Mouse (Mus musculus): ENCODE data around the gene Ggcx.

Ggcx gene

GRCm38 (mm10) chr6:72432153-72432552 is 18.0 kb downstream of the Ggcx start:
- no peak for TF ChIP-seq GATA4 (IDR thresholded peaks at IDR 0.05; ENCODE audit: insufficient replicate concordance, low read length)

DNA sequence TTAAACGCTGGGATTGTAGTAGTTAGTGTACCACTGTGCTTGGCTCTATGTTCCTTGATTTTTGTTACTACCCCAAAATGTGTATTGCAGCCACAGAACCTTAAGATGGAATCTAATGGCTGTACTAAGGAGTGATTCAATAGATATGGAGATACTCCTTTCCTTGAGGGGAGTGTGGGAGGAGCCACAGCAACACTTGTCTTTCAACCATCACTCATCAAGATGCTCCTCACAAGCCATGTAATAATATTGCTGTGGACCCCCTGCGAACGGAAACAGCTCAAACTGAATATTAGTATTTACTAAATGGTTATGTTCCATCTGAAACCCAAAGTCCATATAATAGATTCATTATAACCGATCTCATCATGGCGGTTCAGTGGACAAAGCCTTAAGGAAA is 24.1 kb downstream of the Ggcx start:
- no peak for TF ChIP-seq GATA4 (IDR thresholded peaks at IDR 0.05; ENCODE audit: insufficient replicate concordance, low read length)

GRCm38 (mm10) chr6:72438862-72439354 is 24.8 kb downstream of the Ggcx start:
- TF ChIP-seq GATA4 (IDR thresholded peaks at IDR 0.05; ENCODE audit: insufficient replicate concordance, low read length), result peak; percentile 28; the same call in 1 of the 2 replicates

GRCm38 (mm10) chr6:72439355-72440185 is 25.5 kb downstream of the Ggcx start, which contains the start of gene Mat2a:
TSS of gene Mat2a (minus strand) at chr6:72439558.
- TF ChIP-seq GATA4 (IDR thresholded peaks at IDR 0.05; ENCODE audit: insufficient replicate concordance, low read length), result no peak

DNA sequence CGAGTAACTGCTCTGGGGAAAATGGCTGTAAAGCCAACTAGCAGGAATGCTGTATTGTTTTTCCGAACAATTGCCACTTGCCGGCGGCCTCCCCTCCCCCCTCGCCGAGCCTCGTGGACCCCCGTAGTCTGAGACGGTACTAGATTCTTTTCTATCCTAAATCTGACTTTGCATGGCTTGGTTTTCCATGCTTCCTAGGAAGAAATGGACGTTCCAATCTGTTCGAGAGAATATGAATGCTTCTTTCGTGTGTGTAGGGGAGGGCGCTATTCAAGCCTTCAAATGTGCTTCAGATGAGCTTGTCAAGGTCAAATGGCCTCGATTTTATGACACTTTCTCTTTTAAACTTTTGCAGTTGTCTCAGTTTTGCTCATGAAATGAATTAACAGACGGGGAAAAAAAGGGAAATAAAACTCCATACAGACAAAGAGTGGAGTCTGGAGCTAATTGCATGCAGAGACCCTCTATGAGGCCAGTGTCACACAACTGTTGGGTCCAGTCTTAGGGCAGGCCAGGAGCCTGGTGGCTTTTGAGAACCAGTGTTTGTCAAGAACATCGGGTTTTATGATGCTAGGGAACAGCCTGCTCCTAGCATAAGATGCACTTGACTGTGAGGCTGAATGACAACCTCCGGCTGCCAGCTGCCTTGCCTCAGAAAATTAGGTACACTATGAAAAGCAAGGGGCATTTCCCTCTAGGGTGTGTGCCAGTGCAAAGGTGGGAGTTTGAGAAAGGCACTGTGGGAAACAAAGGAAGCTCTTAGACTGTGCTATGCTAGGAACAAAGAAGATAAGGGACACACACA is 26.3 kb downstream of the Ggcx start:
- no peak for TF ChIP-seq GATA4 (IDR thresholded peaks at IDR 0.05; ENCODE audit: insufficient replicate concordance, low read length)

DNA sequence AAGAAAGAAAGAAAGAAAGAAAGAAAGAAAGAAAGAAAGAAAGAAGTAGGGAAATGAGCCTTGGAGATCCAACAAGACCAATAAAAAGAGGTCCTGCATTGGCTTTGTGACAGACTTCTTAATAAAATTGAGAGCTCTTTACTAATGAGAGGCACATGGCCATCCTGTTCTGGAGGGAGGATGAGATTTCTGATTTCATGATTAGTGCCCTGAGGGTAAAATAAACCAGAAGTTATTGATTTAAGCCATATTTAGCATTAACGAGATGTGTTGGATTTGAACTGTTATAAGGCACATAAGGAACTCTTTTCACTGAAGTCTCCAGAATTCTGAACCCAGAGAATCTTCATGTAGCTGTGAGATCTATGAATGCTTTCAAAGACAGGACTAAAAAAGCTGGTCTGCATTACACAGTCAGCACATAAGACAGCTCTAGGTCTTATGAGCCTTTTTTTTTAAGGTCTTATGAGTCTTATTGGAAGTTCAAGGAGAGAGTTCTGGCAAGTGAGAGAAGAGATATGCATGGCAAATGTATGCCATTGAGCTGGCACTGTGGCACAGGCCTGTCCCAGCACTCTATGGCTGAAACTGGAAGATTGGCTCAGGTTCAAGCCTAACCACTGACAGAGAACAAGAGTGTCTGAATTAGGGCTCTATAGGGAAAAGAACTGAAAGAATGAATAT is 29.0 kb downstream of the Ggcx start:
- TF ChIP-seq GATA4 (IDR thresholded peaks at IDR 0.05; ENCODE audit: insufficient replicate concordance, low read length), result no peak

- TF ChIP-seq GATA4 (IDR thresholded peaks at IDR 0.05; ENCODE audit: insufficient replicate concordance, low read length), result peak; percentile 47; the same call in 1 of the 2 replicates
Measured at GRCm38 (mm10) chr6:72445011-72445410, 30.9 kb downstream of the Ggcx start.

- TF ChIP-seq GATA4 (IDR thresholded peaks at IDR 0.05; ENCODE audit: insufficient replicate concordance, low read length), result no peak
Measured at GRCm38 (mm10) chr6:72447487-72447886, 33.4 kb downstream of the Ggcx start.

DNA sequence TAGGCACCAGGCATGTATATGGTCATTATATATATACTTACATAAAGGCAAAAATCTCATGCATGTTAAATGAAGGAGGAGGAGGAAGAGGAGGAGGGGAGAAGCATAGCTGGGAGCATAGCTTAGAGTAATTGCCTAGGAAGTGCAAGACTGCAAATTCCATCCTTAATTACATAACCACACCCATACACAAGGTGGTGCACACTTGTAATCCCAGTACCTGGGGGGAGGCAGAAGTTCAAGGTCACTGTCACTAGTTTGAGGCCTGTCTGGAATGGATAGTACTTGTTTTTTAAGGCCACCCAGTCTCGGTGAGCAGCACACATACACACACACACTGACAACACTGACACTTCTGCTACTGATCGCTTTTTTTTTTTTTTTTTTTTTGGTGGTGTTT is 38.2 kb downstream of the Ggcx start:
- TF ChIP-seq GATA4 (IDR thresholded peaks at IDR 0.05; ENCODE audit: insufficient replicate concordance, low read length), result no peak

DNA sequence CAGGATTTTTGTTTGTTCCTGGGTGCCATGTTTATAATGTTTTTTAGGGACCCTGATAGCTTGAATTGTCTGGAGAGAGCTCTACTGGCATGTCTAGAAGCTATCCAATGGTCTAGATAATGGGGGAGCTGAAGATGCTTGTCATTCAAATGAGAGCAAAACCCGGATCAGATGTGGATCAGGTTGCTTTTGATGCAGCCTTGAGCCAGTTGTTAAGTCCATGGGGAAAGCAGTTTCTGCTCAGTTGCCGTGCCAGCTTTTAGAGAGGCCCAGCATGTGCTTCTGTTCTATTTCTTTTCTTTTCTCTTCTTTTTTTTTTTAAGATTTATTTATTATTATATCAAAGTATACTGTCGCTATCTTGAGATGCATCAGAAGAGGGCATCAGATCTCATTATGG is 39.5 kb downstream of the Ggcx start:
- no peak for TF ChIP-seq GATA4 (IDR thresholded peaks at IDR 0.05; ENCODE audit: insufficient replicate concordance, low read length)

DNA sequence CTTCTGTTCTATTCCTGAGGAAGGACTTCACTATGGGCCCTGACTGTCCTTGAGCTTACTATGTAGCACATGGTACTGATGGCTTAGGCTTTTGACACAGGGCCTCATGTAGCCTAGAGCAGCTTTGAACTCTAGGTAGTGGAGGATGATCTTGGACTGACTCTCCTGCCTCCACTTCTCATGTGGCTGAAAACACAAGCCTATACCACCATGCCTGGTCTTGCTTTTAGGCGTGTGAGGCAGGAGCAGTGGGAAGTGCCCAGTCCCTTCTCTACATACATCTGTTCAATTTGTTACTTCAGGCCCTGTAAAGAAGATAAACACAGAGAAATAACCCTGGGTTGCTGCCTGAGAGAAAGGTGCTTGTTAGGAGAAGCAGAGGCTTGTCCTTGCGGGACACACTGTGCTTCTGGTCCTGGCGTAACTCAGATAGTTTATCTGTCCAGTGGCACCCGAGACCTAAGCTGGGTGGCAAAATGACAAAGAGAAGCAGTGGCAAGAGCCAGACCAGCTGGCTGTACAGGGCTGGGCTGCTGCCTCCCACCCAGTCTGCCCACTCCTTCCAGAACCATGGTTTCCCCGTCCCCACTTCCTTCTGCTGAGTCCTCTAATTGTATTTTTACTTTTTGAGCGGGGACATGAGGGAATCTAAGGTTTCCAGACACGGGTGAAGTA is 40.1 kb downstream of the Ggcx start:
- TF ChIP-seq GATA4 (IDR thresholded peaks at IDR 0.05; ENCODE audit: insufficient replicate concordance, low read length), result no peak

DNA sequence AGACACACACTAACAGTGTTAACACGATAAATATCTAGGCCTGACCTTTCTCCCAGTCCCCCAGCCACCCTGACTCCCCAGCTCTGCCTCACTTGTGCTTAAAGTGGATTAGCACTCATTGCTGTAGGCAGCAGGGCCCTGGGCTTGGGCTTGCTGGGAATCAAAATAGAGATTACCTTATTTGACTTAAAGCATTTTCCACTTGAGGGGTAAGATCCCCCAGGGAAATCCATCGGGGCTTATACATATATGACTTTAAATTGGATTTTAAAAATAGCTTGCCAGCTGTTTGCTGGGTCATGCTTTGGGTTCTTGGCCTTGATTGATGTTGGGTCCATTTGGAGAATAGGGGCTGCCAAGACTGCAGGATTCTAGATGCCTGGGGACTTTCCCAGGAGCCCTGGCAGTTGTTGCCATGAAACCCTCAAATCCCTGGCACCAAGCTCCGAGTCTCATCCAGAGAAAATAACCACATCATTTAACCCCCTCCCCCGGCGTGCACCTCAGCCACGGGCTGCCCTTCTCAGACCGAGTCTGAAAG is 40.8 kb downstream of the Ggcx start:
- TF ChIP-seq GATA4 (IDR thresholded peaks at IDR 0.05; ENCODE audit: insufficient replicate concordance, low read length), result no peak

DNA sequence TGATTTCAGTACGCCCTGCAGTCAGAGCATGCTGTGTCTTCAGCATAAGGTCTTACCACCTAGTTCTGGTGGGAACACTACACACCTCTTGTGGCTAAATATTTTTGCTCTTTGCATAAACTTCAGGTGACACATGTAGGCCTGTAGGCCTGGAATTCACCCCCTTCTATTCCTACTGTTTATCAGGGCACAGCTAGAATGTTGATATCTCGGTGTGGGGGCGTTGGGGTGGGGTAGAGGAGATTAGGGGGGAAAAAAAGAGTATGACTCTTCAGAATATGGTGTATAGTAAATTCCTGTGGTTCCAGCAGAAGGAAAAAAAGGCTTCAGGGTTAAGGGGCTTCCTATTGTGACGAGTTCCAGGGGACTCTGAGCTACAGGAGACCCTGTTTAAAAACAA is 42.5 kb downstream of the Ggcx start:
- no peak for TF ChIP-seq GATA4 (IDR thresholded peaks at IDR 0.05; ENCODE audit: insufficient replicate concordance, low read length)

GRCm38 (mm10) chr6:72458418-72458817 is 44.3 kb downstream of the Ggcx start:
- TF ChIP-seq GATA4 (IDR thresholded peaks at IDR 0.05; ENCODE audit: insufficient replicate concordance, low read length), result no peak

All from liver, adult (tissue).